Mouse (Mus musculus) kidney, embryonic 14.5 days (tissue): ENCODE measurements around the gene Sgf29. TPM values are rescaled to one million over a fixed set of nuclear protein-coding genes. Genes with fewer than 3 reads are reported as not detected.

Experiments
- ATAC-seq: fragments of 200-750 bp; cut with Nextera tagmentation; 2 replicates; pipeline ENCODE4 v1.8.0; 2017; ENCODE audit warnings: moderate number of reproducible peaks, mild to moderate bottlenecking, moderate TSS enrichment, moderate library complexity; ENCODE audit not compliant: low FRiP score, low TSS enrichment
- H3K27ac ChIP-seq: fragments of 300-500 bp; sonication (generic); 2 replicates; pipeline ENCODE4 v1.5.1; 2014; ENCODE audit warnings: low read depth, mild to moderate bottlenecking, low read length, moderate library complexity, mixed read lengths
- H3K27me3 ChIP-seq: fragments of 300-500 bp; sonication (generic); 2 replicates; pipeline ENCODE4 v1.6.1; 2014; ENCODE audit warnings: mild to moderate bottlenecking, low read length; ENCODE audit not compliant: control insufficient read depth, insufficient read depth
- H3K36me3 ChIP-seq: fragments of 300-500 bp; sonication (generic); 2 replicates; pipeline ENCODE4 v1.6.1; 2014; ENCODE audit warnings: low read length, mixed read lengths; ENCODE audit not compliant: control insufficient read depth, insufficient read depth
- H3K4me1 ChIP-seq: fragments of 300-500 bp; sonication (generic); 2 replicates; pipeline ENCODE4 v1.6.1; 2014; ENCODE audit warnings: low read length, mixed read lengths; ENCODE audit not compliant: control insufficient read depth, insufficient read depth
- H3K4me2 ChIP-seq: fragments of 300-500 bp; sonication (generic); replicated peaks from 2 replicates; pipeline ENCODE4 v1.6.1; 2014; ENCODE audit warnings: low read depth, mild to moderate bottlenecking, low read length
- H3K4me3 ChIP-seq: fragments of 300-500 bp; sonication (generic); 2 replicates; pipeline ENCODE4 v1.5.1; 2014; ENCODE audit warnings: mild to moderate bottlenecking, low read length
- H3K9ac ChIP-seq: fragments of 300-500 bp; sonication (generic); 2 replicates; pipeline ENCODE4 v1.6.1; 2014; ENCODE audit warnings: low read depth, mild to moderate bottlenecking, low read length, moderate library complexity
- H3K9me3 ChIP-seq: fragments of 300-500 bp; sonication (generic); 2 replicates; pipeline ENCODE4 v1.6.1; 2016; ENCODE audit warnings: low read length; ENCODE audit not compliant: control insufficient read depth
- WGBS: fragments of 180-500 bp; shearing (Covaris S2); extraction: QIAGEN DNeasy Blood & Tissue Kit; methylation state at CpG from one replicate; pipeline ENCODE4 v1.1.7; 2014; 5-methylcytosine and 5-hydroxymethylcytosine counted together
- polyA plus RNA-seq: library from polyadenylated mRNA; unstranded; fragments of >200 nt; fragmentation: Nextera tagmentation; extraction: Ambion mirVana; gene quantifications from 2 replicates; pipeline ENCODE4 v1.2.1, GENCODE M21; 2014

Sgf29 gene
- 35.6 and 52.5 TPM in 2 replicates for polyA plus RNA-seq

DNA sequence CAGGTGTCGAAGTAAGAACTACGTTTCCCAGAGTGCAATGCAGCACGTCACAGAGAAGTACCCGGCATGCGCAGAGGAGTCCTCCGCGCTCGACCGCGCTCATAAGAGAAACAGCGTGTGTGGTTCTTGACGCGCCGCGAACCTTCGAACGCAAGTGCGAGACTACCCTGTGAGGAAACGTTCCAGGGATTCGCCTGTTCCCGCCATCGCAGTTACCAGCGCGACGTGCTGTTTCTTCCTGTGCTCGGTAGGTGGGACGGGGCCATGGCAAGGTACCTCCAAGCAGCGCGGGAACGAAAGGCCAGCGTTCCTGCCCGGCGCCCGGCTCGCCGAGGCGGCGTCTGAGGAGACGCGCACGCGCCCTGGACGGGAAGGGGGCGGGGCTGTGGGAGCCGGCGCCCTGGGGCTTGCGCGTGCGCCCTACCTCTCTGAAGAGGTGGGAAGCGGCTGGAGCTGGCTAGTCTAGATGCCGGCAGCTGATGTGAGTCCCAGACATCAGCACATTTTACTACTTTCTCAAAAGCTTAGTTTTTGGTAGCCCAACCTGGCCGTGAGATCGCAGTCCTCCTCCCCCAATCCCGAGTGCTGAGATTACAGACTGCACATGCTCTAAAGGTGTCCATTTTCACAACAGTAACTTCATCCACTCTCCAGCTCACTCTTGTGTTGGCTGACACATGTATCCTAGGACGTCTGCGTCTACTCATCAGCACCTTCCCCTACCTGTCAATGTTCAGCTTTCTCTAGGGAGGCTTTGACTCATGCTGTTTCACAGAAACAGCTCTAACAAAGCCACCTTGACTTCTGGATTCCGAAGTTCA is at the start of gene Sgf29:
Sgf29 (plus strand) TSS at position 79 of the 821 bp plus-strand sequence.
- Histone ChIP-seq H3K36me3 (no peaks in the 10 kb centered on the region), H3K4me2 (peak within 1 kb of the TSS; percentile 68), H3K4me1 (peaks cover 11% of the 10 kb centered on the region), H3K27me3 (no peaks in the 10 kb centered on the region), H3K4me3 (peak within 1 kb of the TSS; percentile 59), H3K27ac (peak within 1 kb of the TSS; percentile 77), H3K9me3 (no peaks in the 10 kb centered on the region), H3K9ac (peak within 1 kb of the TSS; percentile 64)
- peak; percentile 97 for ATAC-seq
- under 1% methylated on average over 57 of the region's 57 CpGs for whole genome bisulfite sequencing

DNA sequence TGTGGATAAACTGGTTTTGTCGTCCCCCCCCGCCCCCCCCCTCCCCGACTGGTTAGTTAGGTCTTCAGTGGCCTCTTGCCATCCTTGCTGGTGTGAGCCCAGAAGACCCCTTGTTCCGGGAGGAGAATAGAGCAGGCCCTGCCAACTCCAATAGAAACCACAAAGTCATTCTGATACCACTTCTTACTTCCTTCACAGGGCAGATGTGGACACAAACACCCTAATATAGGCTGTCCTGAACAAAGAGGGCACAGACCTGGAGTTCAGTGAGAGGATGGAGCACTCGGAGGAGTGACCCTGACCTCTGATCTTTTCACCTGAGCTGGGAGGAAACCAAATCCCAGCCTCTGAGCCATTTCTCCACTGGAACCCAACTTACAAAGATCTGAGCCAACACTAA is 47.2 kb upstream of the Sgf29 start:
- H3K9ac ChIP-seq: no peak overlapping the region
- H3K27ac ChIP-seq: no peak overlapping the region
- no peaks in the 10 kb centered on the region for H3K36me3 ChIP-seq
- H3K9me3 ChIP-seq: no peaks in the 10 kb centered on the region
- H3K4me3 ChIP-seq: no peak overlapping the region
- no peak for ATAC-seq
- H3K4me2 ChIP-seq: no peak overlapping the region
- WGBS: 57% methylated on average over 4 of the region's 5 CpGs
- no peaks in the 10 kb centered on the region for H3K4me1 ChIP-seq
- no peaks in the 10 kb centered on the region for H3K27me3 ChIP-seq

DNA sequence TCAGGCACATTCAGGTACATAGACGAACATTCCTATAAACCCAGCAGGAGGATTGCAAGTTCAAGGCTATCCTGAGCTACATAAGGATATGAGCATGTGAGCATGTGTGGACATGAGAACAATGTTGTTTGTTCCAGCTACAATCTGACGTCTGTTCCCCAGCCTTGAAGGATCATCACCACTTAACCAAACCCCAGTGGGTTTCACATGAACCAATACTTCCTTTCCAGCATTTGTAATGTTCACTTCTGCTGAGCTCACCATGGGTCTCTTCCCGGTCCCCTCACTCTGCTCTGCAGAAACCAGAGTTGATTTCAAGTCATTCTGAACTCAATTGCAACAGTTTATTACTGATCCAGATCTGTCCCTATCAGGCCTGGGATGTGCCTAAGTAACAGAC is 46.5 kb upstream of the Sgf29 start:
- no peaks in the 10 kb centered on the region for H3K4me1 ChIP-seq
- H3K9me3 ChIP-seq: no peaks in the 10 kb centered on the region
- no peak overlapping the region for H3K4me2 ChIP-seq
- no peak overlapping the region for H3K27ac ChIP-seq
- no peaks in the 10 kb centered on the region for H3K27me3 ChIP-seq
- no peak overlapping the region for H3K9ac ChIP-seq
- WGBS: 80% methylated on average over 3 of the region's 3 CpGs
- ATAC-seq: no peak
- H3K4me3 ChIP-seq: no peak overlapping the region
- no peaks in the 10 kb centered on the region for H3K36me3 ChIP-seq

DNA sequence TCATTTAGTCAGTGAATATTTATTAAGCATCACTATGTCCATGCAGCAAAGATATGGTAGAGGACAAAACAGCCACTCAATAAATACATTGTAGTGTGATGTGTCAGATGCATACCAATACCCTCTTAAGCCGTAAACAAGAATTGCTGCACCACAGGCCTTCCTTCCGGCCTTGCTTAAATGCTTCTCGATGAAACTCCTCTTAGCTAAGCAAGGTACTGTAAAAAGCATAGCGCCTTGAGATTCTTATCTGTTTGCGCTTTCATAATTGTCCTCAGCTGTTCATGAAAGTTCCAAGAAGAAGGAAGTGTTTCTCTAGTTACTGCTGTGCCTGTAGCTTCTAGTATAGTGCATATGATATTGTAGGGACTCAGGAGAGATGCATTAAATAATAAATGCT is 42.5 kb upstream of the Sgf29 start:
- H3K36me3 ChIP-seq: no peaks in the 10 kb centered on the region
- no peak overlapping the region for H3K4me3 ChIP-seq
- no peak overlapping the region for H3K9ac ChIP-seq
- H3K4me2 ChIP-seq: no peak overlapping the region
- 68% methylated on average over 5 of the region's 5 CpGs for WGBS
- ATAC-seq: no peak
- no peaks in the 10 kb centered on the region for H3K27me3 ChIP-seq
- H3K27ac ChIP-seq: no peak overlapping the region
- no peaks in the 10 kb centered on the region for H3K9me3 ChIP-seq
- H3K4me1 ChIP-seq: no peaks in the 10 kb centered on the region

- no peak for ATAC-seq
- Histone ChIP-seq H3K27me3 (no peaks in the 10 kb centered on the region), H3K4me3 (no peak overlapping the region), H3K36me3 (no peaks in the 10 kb centered on the region), H3K4me2 (no peak overlapping the region), H3K4me1 (no peaks in the 10 kb centered on the region), H3K9me3 (no peaks in the 10 kb centered on the region), H3K9ac (no peak overlapping the region), H3K27ac (no peak overlapping the region)
- 66% methylated on average over 3 of the region's 3 CpGs for WGBS
These were observed 42.0 kb upstream of the Sgf29 start for GRCm38 (mm10) chr7:126607064-126607463.

DNA sequence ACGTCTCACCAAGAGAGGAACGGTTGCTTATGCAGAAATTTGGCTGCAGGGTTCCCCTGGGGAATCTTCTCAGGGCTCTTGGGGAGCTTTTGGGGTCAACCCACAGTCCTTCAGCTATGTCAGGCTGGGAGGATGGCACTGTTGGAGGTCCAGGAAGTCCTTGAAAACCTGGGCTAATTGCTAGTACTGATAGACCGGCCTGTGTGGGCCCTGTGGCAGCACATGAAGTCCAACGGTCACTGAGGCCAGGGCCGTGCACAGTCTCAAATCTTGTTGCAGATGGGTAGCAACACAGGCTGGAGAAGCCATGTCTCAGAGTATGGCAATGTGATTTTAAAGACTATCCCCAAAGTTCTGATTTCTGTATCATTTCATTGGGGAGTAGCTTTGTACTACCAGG is 41.3 kb upstream of the Sgf29 start:
- H3K27me3 ChIP-seq: no peaks in the 10 kb centered on the region
- H3K4me2 ChIP-seq: no peak overlapping the region
- WGBS: 88% methylated on average over 5 of the region's 5 CpGs
- no peaks in the 10 kb centered on the region for H3K9me3 ChIP-seq
- H3K4me3 ChIP-seq: no peak overlapping the region
- no peak overlapping the region for H3K27ac ChIP-seq
- ATAC-seq: no peak
- H3K36me3 ChIP-seq: no peaks in the 10 kb centered on the region
- H3K4me1 ChIP-seq: no peaks in the 10 kb centered on the region
- no peak overlapping the region for H3K9ac ChIP-seq

DNA sequence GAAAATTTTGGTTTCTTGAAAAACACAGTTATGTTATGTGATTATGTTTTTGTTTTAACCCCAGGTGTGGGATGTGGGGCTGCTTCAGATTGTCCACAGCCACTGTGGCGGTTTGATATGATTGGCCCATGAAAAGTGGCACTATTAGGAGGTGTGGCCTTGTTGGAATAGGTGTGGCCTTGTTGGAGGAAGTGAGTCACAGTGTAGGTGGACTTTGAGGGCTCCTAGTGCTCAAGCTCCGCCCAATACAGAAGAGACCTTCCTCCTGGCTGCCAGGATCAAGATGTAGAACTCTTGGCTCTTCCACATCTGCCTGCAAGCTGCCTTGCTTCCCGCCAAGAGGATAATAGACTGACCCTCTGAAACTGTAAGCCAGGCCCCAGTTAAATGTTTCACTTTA is 36.4 kb upstream of the Sgf29 start:
- Histone ChIP-seq H3K9me3 (no peaks in the 10 kb centered on the region), H3K4me3 (no peak overlapping the region), H3K9ac (no peak overlapping the region), H3K27me3 (no peaks in the 10 kb centered on the region), H3K4me1 (no peaks in the 10 kb centered on the region), H3K36me3 (no peaks in the 10 kb centered on the region), H3K4me2 (no peak overlapping the region), H3K27ac (no peak overlapping the region)
- WGBS: 80% methylated on average over 3 of the region's 3 CpGs
- no peak for ATAC-seq

DNA sequence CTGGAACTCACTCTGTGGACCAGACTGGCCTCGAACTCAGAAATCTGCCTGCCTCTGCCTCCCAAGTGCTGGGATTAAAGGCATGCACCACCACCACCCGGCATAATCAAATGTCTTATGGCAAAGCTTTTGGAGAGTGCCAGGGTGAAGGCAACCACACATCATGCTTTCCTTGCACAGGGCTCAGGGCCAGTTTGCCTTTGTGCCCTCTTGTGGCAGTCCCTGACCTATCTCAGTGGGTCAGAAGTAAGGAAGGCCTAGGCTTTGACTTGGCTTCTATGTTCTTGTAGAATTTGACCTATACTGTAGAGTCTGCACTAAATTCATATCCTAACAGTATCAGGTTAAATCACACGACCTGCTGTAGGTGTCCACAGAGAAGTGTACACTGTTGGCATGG is 32.4 kb upstream of the Sgf29 start:
- Histone ChIP-seq H3K9me3 (no peaks in the 10 kb centered on the region), H3K27ac (no peak overlapping the region), H3K4me3 (no peak overlapping the region), H3K27me3 (no peaks in the 10 kb centered on the region), H3K36me3 (no peaks in the 10 kb centered on the region), H3K4me2 (no peak overlapping the region), H3K9ac (no peak overlapping the region), H3K4me1 (no peaks in the 10 kb centered on the region)
- ATAC-seq: no peak
- 75% methylated on average over 3 of the region's 3 CpGs for WGBS

DNA sequence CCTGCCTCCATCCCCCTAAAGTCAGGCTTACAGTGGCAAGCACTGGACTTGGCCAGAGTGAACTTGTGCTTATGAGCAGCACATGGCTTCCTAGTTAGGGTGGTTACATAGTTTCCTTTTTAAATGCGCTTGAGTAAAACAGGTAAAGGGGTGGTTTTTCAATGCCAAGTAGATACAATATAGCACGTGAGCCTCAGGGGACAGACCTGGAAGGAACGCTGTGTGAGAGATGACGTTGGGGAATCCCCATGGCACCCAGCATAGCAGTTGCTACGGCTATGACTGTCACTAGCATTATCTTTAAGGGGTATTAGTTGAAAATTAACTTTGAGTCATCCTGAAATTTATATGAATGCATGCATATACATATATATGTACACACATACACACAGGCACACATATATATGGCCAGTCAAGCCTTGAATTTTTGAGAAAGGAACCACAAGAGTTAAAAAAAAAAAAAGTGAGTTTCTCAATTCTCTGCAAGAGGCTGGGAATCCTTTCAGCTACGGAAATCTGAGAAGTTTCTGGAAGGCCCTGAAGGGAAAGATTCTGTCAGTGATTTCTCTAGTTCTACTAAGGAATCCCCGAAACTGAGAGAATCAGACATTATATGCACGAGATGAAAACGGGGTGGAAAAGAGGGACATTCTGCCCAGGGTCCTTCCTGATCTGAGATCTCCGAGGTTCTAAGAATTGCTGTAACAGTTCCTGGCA is 29.4 kb upstream of the Sgf29 start:
- WGBS: 82% methylated on average over 10 of the region's 10 CpGs
- no peaks in the 10 kb centered on the region for H3K4me1 ChIP-seq
- no peak overlapping the region for H3K4me2 ChIP-seq
- no peak overlapping the region for H3K4me3 ChIP-seq
- H3K27ac ChIP-seq: no peak overlapping the region
- H3K27me3 ChIP-seq: no peaks in the 10 kb centered on the region
- no peak for ATAC-seq
- H3K9ac ChIP-seq: no peak overlapping the region
- H3K9me3 ChIP-seq: no peaks in the 10 kb centered on the region
- no peaks in the 10 kb centered on the region for H3K36me3 ChIP-seq
